Mouse (Mus musculus) kidney, embryonic 15.5 days (tissue): ENCODE measurements around the gene Zfp354a. TPM values are rescaled to one million over a fixed set of nuclear protein-coding genes. Genes with fewer than 3 reads are reported as not detected.
A peak's percentile ranks its signal among the peaks of the same experiment; 100 is the strongest.
"Not testable (repeated sequence)": the region's sequence is repeated elsewhere in the genome, so short reads cannot be mapped to it uniquely, and the experiment has no call there.

Source experiments
- ATAC-seq: fragments of 200-750 bp; cut with Nextera tagmentation; replicated peaks from 2 replicates; pipeline ENCODE4 v1.8.0; 2017; ENCODE audit warnings: moderate TSS enrichment; ENCODE audit not compliant: low FRiP score
- H3K27ac ChIP-seq: fragments of 300-500 bp; sonication (generic); 2 replicates; pipeline ENCODE4 v1.5.1; 2015; ENCODE audit warnings: mild to moderate bottlenecking, inconsistent platforms
- H3K27me3 ChIP-seq: fragments of 300-500 bp; sonication (generic); 2 replicates; pipeline ENCODE4 v1.6.1; 2015; ENCODE audit warnings: inconsistent platforms
- H3K36me3 ChIP-seq: fragments of 300-500 bp; sonication (generic); 2 replicates; pipeline ENCODE4 v1.6.1; 2015; ENCODE audit warnings: inconsistent platforms
- H3K4me1 ChIP-seq: fragments of 300-500 bp; sonication (generic); 2 replicates; pipeline ENCODE4 v1.6.1; 2015; ENCODE audit warnings: inconsistent platforms
- H3K4me2 ChIP-seq: fragments of 300-500 bp; sonication (generic); 2 replicates; pipeline ENCODE4 v1.6.1; 2015; ENCODE audit warnings: moderate library complexity, mild to moderate bottlenecking, inconsistent platforms
- H3K4me3 ChIP-seq: fragments of 300-500 bp; sonication (generic); replicated peaks from 2 replicates; pipeline ENCODE4 v1.5.1; 2015; ENCODE audit warnings: mild to moderate bottlenecking, inconsistent platforms
- H3K9ac ChIP-seq: fragments of 300-500 bp; sonication (generic); 2 replicates; pipeline ENCODE4 v1.6.1; 2015; ENCODE audit warnings: mild to moderate bottlenecking, inconsistent platforms
- H3K9me3 ChIP-seq: fragments of 300-500 bp; sonication (generic); replicated peaks from 2 replicates; pipeline ENCODE4 v1.6.1; 2016; ENCODE audit warnings: inconsistent platforms
- WGBS: fragments of 180-500 bp; shearing (Covaris S2); methylation state at CpG from one replicate; pipeline ENCODE4 v1.1.7; 2015; ENCODE audit warnings: mixed read lengths; 5-methylcytosine and 5-hydroxymethylcytosine counted together
- polyA plus RNA-seq: library from polyadenylated mRNA; unstranded; fragments of >200 nt; fragmentation: Nextera tagmentation; extraction: Ambion mirVana; gene quantifications from 2 replicates; pipeline ENCODE4 v1.2.1, GENCODE M21; 2015

Gene Zfp354a
- polyA plus RNA-seq: 9.7 and 12.7 TPM in 2 replicates

- Histone ChIP-seq H3K27me3 (no peaks in the 10 kb centered on the region), H3K9ac (peak within 1 kb of the TSS; percentile 61), H3K27ac (peak within 1 kb of the TSS; percentile 59; the same call in 1 of the 2 replicates), H3K9me3 (no peaks in the 10 kb centered on the region), H3K4me3 (peak within 1 kb of the TSS; percentile 67), H3K4me1 (peaks cover 8% of the 10 kb centered on the region), H3K36me3 (peaks cover 28% of the 10 kb centered on the region), H3K4me2 (peak within 1 kb of the TSS; percentile 83)
- WGBS: 0% methylated on average over 32 of the region's 32 CpGs
- peak; percentile 96 for ATAC-seq
Measured at GRCm38 (mm10) chr11:51059151-51059571, at the start of gene Zfp354a. TSS of gene Zfp354a (plus strand) at chr11:51059257.

- H3K9ac ChIP-seq: no peak overlapping the region
Measured at GRCm38 (mm10) chr11:51011821-51012220, 47.2 kb upstream of the Zfp354a start.

GRCm38 (mm10) chr11:51013936-51014335, 45.1 kb upstream of the Zfp354a start, which contains the start of gene Olfr54:
TSS of gene Olfr54 (plus strand) at chr11:51014236.
- no peaks in the 10 kb centered on the region for H3K27me3 ChIP-seq
- no peak within 1 kb of the TSS for H3K9ac ChIP-seq
- no peaks in the 10 kb centered on the region for H3K9me3 ChIP-seq
- 56% methylated on average over 1 of the region's 1 CpGs for WGBS
- no peak for ATAC-seq
- no peaks in the 10 kb centered on the region for H3K4me1 ChIP-seq
- no peak within 1 kb of the TSS for H3K27ac ChIP-seq
- no peak within 1 kb of the TSS for H3K4me3 ChIP-seq
- H3K4me2 ChIP-seq: no peak within 1 kb of the TSS
- no peaks in the 10 kb centered on the region for H3K36me3 ChIP-seq

More at GRCm38 (mm10) chr11:51011821-51012220, 47.2 kb upstream of the Zfp354a start:
- Histone ChIP-seq H3K27ac (no peak overlapping the region), H3K4me1 (no peaks in the 10 kb centered on the region), H3K9me3 (no peaks in the 10 kb centered on the region), H3K36me3 (no peaks in the 10 kb centered on the region), H3K4me2 (no peak overlapping the region), H3K27me3 (no peaks in the 10 kb centered on the region), H3K4me3 (no peak overlapping the region)
- WGBS: 68% methylated on average over 5 of the region's 5 CpGs
- no peak for ATAC-seq

GRCm38 (mm10) chr11:51016341-51016740, 42.7 kb upstream of the Zfp354a start:
- H3K36me3 ChIP-seq: no peaks in the 10 kb centered on the region
- ATAC-seq: no peak
- no peak overlapping the region for H3K4me3 ChIP-seq
- no peaks in the 10 kb centered on the region for H3K4me1 ChIP-seq
- H3K9me3 ChIP-seq: no peaks in the 10 kb centered on the region
- 67% methylated on average over 2 of the region's 2 CpGs for WGBS
- H3K27ac ChIP-seq: no peak overlapping the region
- no peak overlapping the region for H3K9ac ChIP-seq
- H3K27me3 ChIP-seq: no peaks in the 10 kb centered on the region
- no peak overlapping the region for H3K4me2 ChIP-seq

- not testable (repeated sequence) for H3K4me3 ChIP-seq, H3K9me3 ChIP-seq, H3K4me1 ChIP-seq, H3K27me3 ChIP-seq, H3K9ac ChIP-seq, H3K27ac ChIP-seq, H3K36me3 ChIP-seq, ATAC-seq, H3K4me2 ChIP-seq
- 89% methylated on average over 11 of the region's 11 CpGs for WGBS
Measured at GRCm38 (mm10) chr11:51026811-51027210, 32.2 kb upstream of the Zfp354a start.

GRCm38 (mm10) chr11:51029381-51029780, 29.7 kb upstream of the Zfp354a start:
- H3K36me3 ChIP-seq, H3K4me1 ChIP-seq, H3K27ac ChIP-seq, H3K4me3 ChIP-seq, H3K9ac ChIP-seq, H3K27me3 ChIP-seq, H3K4me2 ChIP-seq, H3K9me3 ChIP-seq, ATAC-seq: not testable (repeated sequence)
- 37% methylated on average over 8 of the region's 8 CpGs for WGBS

GRCm38 (mm10) chr11:51030225-51030624, 28.8 kb upstream of the Zfp354a start:
- Histone ChIP-seq H3K4me3 (no peak overlapping the region), H3K27ac (no peak overlapping the region), H3K9me3 (no peaks in the 10 kb centered on the region), H3K4me1 (peaks cover 3% of the 10 kb centered on the region; the same call in 1 of the 2 replicates), H3K4me2 (no peak overlapping the region), H3K27me3 (no peaks in the 10 kb centered on the region), H3K36me3 (no peaks in the 10 kb centered on the region), H3K9ac (no peak overlapping the region)
- no peak for ATAC-seq
- 49% methylated on average over 2 of the region's 2 CpGs for WGBS

- Histone ChIP-seq H3K9me3 (no peaks in the 10 kb centered on the region), H3K27ac (no peak overlapping the region), H3K4me2 (no peak overlapping the region), H3K4me3 (no peak overlapping the region), H3K27me3 (no peaks in the 10 kb centered on the region), H3K4me1 (peaks cover 3% of the 10 kb centered on the region; the same call in 1 of the 2 replicates), H3K9ac (no peak overlapping the region), H3K36me3 (no peaks in the 10 kb centered on the region)
- 18% methylated on average over 1 of the region's 1 CpGs for WGBS
- ATAC-seq: no peak
Measured at GRCm38 (mm10) chr11:51032851-51033250, 26.2 kb upstream of the Zfp354a start.

- not testable (repeated sequence) for H3K9ac ChIP-seq, H3K27ac ChIP-seq, H3K4me2 ChIP-seq, H3K36me3 ChIP-seq, H3K27me3 ChIP-seq, H3K4me3 ChIP-seq, H3K4me1 ChIP-seq, H3K9me3 ChIP-seq, ATAC-seq
Measured at GRCm38 (mm10) chr11:51034141-51034540, 24.9 kb upstream of the Zfp354a start.

GRCm38 (mm10) chr11:51035951-51036350, 23.1 kb upstream of the Zfp354a start:
- Histone ChIP-seq H3K9ac (no peak overlapping the region), H3K9me3 (no peaks in the 10 kb centered on the region), H3K4me3 (no peak overlapping the region), H3K4me2 (no peak overlapping the region), H3K4me1 (no peaks in the 10 kb centered on the region), H3K27ac (no peak overlapping the region), H3K36me3 (no peaks in the 10 kb centered on the region), H3K27me3 (no peaks in the 10 kb centered on the region)
- WGBS: 89% methylated on average over 2 of the region's 2 CpGs
- no peak for ATAC-seq

GRCm38 (mm10) chr11:51044776-51045175, 14.3 kb upstream of the Zfp354a start:
- H3K9ac ChIP-seq, ATAC-seq, H3K27ac ChIP-seq, H3K9me3 ChIP-seq, H3K4me2 ChIP-seq, H3K4me3 ChIP-seq, H3K4me1 ChIP-seq, H3K27me3 ChIP-seq, H3K36me3 ChIP-seq: not testable (repeated sequence)
- 72% methylated on average over 3 of the region's 3 CpGs for WGBS

- H3K4me2 ChIP-seq, H3K9me3 ChIP-seq, ATAC-seq, H3K36me3 ChIP-seq, H3K27me3 ChIP-seq, H3K27ac ChIP-seq, H3K4me3 ChIP-seq, H3K9ac ChIP-seq, H3K4me1 ChIP-seq: not testable (repeated sequence)
- 69% methylated on average over 3 of the region's 3 CpGs for WGBS
Measured at GRCm38 (mm10) chr11:51047809-51048208, 11.2 kb upstream of the Zfp354a start, which contains the start of gene Olfr1375. TSS of gene Olfr1375 (plus strand) at chr11:51048109.

GRCm38 (mm10) chr11:51051678-51052077, 7.4 kb upstream of the Zfp354a start:
- Histone ChIP-seq H3K9me3 (no peaks in the 10 kb centered on the region), H3K36me3 (no peaks in the 10 kb centered on the region), H3K27ac (no peak overlapping the region), H3K27me3 (no peaks in the 10 kb centered on the region), H3K4me2 (no peak overlapping the region), H3K9ac (no peak overlapping the region), H3K4me3 (no peak overlapping the region), H3K4me1 (no peaks in the 10 kb centered on the region)
- no peak for ATAC-seq
- 55% methylated on average over 2 of the region's 2 CpGs for WGBS
